Mouse (Mus musculus) frontal cortex, postnatal 10 days (tissue): ENCODE data around the gene Poll.
A peak's percentile ranks its signal among the peaks of the same experiment; 100 is the strongest.
"Not testable (repeated sequence)": the region's sequence is repeated elsewhere in the genome, so short reads cannot be mapped to it uniquely, and the experiment has no call there.

Source experiments
- DNase-seq, 2 experiments: peaks; one replicate each; pipeline ENCODE4 v3.0.0; 2022; ENCODE audit warnings: low spot score in 2 of 2, mixed read lengths in 1 of 2

Poll gene

GRCm38 (mm10) chr19:45577141-45577750, 16.9 kb upstream of the Poll start:
- no peak for DNase-seq

DNA sequence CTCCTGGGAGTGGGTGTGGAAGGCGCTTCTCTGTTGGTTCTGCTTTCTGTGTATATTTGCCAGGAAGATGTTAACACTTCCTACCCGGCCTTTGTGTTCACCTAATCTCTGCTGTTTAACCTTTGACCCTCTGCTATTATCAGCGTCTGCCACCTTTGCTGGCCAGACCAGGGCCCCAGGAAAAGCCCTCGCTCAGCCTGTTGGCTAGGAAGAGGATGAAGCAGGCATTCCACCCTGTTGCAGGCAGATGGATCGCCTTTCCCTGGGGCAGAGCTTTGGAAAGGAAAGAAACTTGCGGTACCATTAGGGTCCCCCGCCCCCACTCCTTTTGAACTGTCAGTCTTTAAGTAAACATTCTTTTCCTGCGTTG, 15.3 kb upstream of the Poll start:
- no peak for DNase-seq

GRCm38 (mm10) chr19:45574941-45575631, 14.8 kb upstream of the Poll start:
- DNase-seq = no peak

GRCm38 (mm10) chr19:45574339-45574898, 14.1 kb upstream of the Poll start:
- no peak for DNase-seq

DNA sequence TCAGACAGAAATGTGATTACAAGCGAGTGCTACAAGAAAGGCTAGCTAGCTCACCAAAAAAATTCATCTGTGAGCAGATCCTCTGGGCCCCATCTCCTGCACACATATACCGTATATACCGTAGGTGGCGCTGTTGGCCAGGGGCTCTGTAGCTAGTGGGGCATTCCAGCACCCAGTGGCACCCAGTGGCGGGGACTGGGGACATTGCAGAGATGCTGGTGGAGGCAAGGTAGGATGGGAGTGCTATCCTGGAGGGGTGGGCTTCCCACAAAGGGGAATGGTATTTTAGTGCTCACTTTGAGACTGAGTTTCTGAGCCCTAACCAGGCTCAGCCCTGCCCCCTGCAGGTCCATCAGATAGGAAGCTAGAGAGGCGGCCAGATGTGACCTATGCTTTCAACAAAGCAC, 13.5 kb upstream of the Poll start:
- DNase-seq = peak; percentile 53 to 68

GRCm38 (mm10) chr19:45573033-45573432, 12.7 kb upstream of the Poll start:
- DNase-seq = no peak

DNA sequence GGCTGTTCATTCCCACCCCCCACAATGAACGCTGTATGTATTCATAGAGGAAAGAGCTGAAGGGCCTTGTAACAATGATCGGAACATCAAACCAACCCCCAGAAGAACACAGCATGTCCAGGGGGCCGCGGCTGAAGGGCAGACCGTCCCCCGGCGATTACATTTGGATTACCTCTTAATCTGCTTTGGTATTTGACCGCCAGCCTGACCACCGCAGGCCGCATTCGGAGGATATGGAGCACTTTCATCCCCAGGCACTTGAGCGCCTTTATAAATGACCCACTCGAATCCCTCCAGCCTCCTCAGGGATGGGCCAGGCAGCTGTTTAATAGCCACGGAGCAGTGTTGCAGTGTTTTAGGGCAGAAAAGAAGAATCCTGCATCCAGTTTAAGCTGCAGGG, 7.0 kb upstream of the Poll start:
- DNase-seq = no peak

GRCm38 (mm10) chr19:45565925-45566715, 5.8 kb upstream of the Poll start:
- DNase-seq = no peak

DNA sequence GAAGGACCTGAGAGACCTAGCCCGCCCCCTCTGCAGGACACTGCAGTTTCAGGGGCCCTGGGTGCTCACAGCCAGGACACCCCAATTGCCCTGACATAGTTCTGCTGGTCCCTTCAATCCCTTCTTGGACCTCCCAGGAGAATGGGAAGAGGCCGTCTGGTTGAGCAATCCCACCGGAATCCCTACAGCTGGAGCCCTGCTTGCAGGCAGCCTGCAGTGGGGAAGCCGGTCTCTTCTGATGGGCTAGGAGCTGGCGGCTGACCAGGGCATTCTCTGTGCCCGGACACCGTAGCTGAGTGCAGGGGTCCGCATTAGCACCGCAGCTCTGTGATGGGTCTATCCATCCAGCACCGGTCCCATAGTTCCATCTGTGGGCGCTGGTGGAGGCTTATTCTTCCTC, 6.2 kb downstream of the Poll start:
- DNase-seq = no peak

DNA sequence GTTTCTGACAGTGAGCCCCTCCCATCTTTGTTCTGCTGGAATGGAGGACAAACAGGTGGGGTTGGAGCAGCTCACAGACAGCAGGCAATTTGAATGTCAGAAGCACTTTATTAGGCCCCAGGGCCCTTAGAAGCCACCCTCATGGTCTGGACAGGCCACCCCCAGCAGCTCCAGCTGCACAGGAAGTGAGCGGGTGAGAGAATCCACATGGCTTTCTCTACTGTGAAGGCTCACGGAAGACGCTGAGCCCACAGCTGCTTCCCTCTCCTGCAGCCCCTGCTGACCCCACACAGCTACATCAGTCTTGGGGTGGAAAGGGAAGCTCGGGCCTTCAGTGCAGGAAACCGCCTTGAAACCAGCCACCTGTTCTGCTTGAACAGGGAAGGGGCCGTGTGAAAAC, 8.1 kb downstream of the Poll start:
- DNase-seq = no peak

DNA sequence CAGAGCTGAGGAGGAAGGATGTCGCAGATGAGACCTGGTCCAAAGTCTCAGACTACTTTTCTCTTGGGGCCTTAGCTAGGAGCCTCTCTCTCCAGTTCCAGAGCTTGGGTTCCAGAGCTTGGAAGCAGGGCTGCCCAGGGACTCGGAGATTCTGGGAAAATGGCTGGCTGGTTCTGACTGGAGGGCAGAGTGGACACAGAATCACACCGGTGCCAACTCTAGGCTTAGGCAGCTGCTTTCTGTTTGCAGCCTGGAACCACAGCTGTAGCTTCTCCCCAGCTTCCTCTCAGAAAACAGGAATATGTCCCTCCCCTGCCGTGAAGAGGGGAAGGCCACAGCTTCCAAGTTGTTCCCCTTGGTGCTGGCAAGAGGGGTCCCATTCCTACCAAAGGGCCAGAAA, 10.4 kb downstream of the Poll start:
- no peak for DNase-seq

DNA sequence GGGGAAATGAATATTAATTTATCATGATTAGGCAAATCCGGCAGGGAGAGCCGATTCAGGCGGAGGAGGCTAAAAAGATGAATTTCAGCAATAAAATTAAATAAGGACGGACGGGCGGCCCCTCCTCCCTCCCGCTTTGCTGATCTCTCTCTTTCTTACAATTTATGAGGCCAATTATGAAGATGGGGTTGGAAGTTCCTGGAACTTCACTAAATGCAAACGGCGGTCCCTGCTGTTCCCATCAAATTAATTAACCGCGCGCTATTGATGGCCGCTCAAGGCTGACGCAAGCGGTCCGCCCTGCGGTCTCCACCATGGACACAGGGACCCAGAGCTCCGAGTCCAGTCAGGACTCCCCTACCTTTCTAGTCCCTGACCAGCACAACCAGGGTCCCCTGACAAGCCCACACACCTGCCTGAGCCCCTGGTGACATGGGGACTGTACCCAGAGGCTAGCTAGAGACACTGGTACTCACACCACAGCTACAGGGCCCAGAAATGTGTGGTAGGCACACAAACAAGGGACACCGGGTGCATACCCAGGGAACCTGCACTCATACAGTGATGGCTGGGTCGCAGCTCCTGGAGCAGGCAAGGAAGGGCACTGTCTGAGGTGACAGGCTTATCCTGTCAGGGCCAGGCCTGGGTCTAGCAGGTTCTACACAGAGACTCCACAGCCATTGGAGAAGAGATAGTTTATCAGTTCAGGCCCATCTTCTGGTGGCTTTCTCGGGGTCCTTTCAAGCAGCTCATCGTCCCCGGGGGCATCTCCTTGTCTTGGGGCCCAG, 11.0 kb downstream of the Poll start:
- DNase-seq = no peak

DNA sequence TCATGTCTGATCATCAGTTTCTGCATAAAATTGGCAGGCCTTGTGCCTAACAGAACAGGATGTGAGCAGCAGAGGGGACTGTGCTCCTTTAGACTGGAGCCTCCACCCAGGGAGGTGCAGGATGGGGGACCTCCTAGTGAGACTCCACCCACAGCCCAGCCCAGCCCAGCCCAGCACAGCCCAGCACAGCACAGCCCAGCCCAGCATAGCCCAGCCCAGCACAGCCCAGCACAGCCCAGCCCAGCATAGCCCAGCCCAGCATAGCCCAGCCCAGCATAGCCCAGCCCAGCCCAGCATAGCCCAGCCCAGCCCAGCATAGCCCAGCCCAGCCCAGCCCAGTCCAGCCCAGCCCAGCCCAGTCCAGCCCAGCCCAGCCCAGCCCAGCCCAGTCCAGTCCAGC, 12.1 kb downstream of the Poll start:
- DNase-seq = not testable (repeated sequence)

DNA sequence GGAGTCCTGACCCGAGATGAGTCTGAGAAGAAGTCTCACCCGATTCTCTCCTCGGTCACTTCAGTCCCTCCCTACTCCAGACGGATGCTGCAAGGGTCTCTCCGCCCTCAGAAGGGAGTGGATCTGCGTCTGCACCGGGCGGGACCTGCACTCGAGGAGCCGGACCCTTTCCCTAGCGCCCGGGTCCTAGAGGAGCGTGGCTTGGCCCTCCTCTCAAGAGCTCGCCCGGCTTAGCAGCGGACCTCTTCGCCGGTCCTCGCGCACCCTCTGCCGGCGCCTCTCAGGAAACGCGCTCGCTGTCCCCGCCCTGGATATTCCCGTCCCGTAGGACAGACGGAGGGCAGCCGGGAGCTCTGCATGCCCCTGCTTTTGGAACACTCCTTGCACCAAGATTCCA, 15.4 kb downstream of the Poll start:
- DNase-seq = peak in 1 of 2 experiments; percentile 79

GRCm38 (mm10) chr19:45544152-45544924, 16.0 kb downstream of the Poll start:
- no peak for DNase-seq

GRCm38 (mm10) chr19:45542061-45542460, 18.3 kb downstream of the Poll start:
- no peak for DNase-seq

- DNase-seq = peak in 1 of 2 experiments; percentile 56
Measured at GRCm38 (mm10) chr19:45541409-45542041, 18.8 kb downstream of the Poll start.

- DNase-seq = peak in 1 of 2 experiments; percentile 64
Measured at GRCm38 (mm10) chr19:45540657-45541408, 19.5 kb downstream of the Poll start.

DNA sequence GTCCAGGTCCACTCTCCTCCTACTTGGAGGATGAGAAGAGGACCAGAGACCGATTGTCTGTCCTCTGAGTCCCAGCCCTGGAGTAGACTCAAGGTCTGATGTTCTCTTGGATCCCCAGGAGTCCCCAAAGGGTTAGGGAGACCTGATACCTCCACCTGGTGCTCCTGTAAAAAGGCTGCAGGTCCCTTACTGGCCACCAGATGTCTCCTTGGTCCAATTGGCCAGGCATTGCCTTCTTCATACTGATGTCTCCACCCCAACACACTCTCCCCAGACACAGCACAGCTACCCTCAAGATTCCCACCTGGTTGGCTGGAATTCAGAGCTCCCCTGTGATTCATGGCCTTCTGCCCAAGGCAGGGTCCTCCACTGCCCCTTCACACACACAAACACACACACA, 22.8 kb downstream of the Poll start:
- no peak for DNase-seq

DNA sequence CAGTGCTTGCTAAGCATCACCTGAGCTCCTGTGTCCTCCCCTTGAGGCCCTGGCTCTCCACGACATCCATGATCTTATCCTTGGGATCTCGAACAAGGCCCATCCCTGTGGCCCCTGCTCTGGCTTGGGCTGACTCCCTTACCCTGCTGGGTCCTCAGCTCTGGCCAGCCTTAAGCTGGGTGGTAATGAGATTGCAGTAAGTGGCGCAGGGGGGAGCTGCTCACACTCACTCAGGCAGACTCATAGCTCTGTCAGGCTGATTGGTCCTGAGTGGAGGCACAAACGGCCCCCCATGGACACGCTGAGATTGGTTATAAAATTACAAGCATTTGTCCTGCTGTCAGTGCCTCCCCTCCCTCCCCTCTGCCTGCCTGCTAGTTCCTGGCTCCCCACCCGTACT, 24.4 kb downstream of the Poll start:
- no peak for DNase-seq
